Mouse (Mus musculus) embryonic facial prominence, embryonic 13.5 days (tissue): Measurements from ENCODE around the gene Asgr1. TPM values are rescaled to one million over a fixed set of nuclear protein-coding genes. Genes with fewer than 3 reads are reported as not detected.
"Not testable (repeated sequence)": the region's sequence is repeated elsewhere in the genome, so short reads cannot be mapped to it uniquely, and the experiment has no call there.

Experiments
- ATAC-seq: fragments of 200-750 bp; cut with Nextera tagmentation; 2 replicates; pipeline ENCODE4 v1.8.0; 2017; ENCODE audit warnings: low read depth; ENCODE audit not compliant: insufficient number of reproducible peaks, insufficient read depth, low FRiP score, low TSS enrichment
- H3K27ac ChIP-seq: fragments of 300-500 bp; sonication (generic); 2 replicates; pipeline ENCODE4 v1.5.1; 2015; ENCODE audit warnings: moderate library complexity, mild to moderate bottlenecking, inconsistent platforms
- H3K27me3 ChIP-seq: fragments of 300-500 bp; sonication (generic); 2 replicates; pipeline ENCODE4 v1.6.1; 2015; ENCODE audit warnings: mild to moderate bottlenecking, inconsistent platforms
- H3K36me3 ChIP-seq: fragments of 300-500 bp; sonication (generic); 2 replicates; pipeline ENCODE4 v1.6.1; 2015; ENCODE audit warnings: mild to moderate bottlenecking, inconsistent platforms
- H3K4me1 ChIP-seq: fragments of 300-500 bp; sonication (generic); 2 replicates; pipeline ENCODE4 v1.6.1; 2015; ENCODE audit warnings: inconsistent platforms
- H3K4me2 ChIP-seq: fragments of 300-500 bp; sonication (generic); 2 replicates; pipeline ENCODE4 v1.6.1; 2015; ENCODE audit warnings: moderate library complexity, mild to moderate bottlenecking, inconsistent platforms
- H3K4me3 ChIP-seq: fragments of 300-500 bp; sonication (generic); 2 replicates; pipeline ENCODE4 v1.5.1; 2015; ENCODE audit warnings: mild to moderate bottlenecking, inconsistent platforms
- H3K9ac ChIP-seq: fragments of 300-500 bp; sonication (generic); 2 replicates; pipeline ENCODE4 v1.6.1; 2015; ENCODE audit warnings: mild to moderate bottlenecking, inconsistent platforms
- H3K9me3 ChIP-seq: fragments of 300-500 bp; sonication (generic); 2 replicates; pipeline ENCODE4 v1.6.1; 2016; ENCODE audit warnings: inconsistent platforms
- WGBS: fragments of 180-500 bp; shearing (Covaris S2); methylation state at CpG from one replicate; pipeline ENCODE4 v1.1.7; 2015; ENCODE audit warnings: mixed read lengths; 5-methylcytosine and 5-hydroxymethylcytosine counted together
- polyA plus RNA-seq: library from polyadenylated mRNA; unstranded; fragments of >200 nt; fragmentation: Nextera tagmentation; extraction: Ambion mirVana; gene quantifications from 2 replicates; pipeline ENCODE4 v1.2.1, GENCODE M21; 2015

Asgr1 gene
- polyA plus RNA-seq, 1 experiment from 2014 or later, result 0.24 TPM

GRCm38 (mm10) chr11:70045435-70045834, 8.4 kb upstream of the Asgr1 start:
- 19% methylated on average over 9 of the region's 9 CpGs for WGBS
- Histone ChIP-seq H3K27me3 (no peaks in the 10 kb centered on the region), H3K9ac (no peak overlapping the region), H3K36me3 (peaks cover 48% of the 10 kb centered on the region), H3K4me2 (no peak overlapping the region), H3K9me3 (no peaks in the 10 kb centered on the region), H3K27ac (peak overlapping the region; percentile 4; the same call in 1 of the 2 replicates), H3K4me1 (0 out of 2 replicates have a peak, but pooled peaks cover 3% of the 10 kb centered on the region), H3K4me3 (no peak overlapping the region)
- no peak for ATAC-seq

- 40% methylated on average over 6 of the region's 6 CpGs for WGBS
- Histone ChIP-seq H3K27ac (no peak overlapping the region), H3K9me3 (no peaks in the 10 kb centered on the region), H3K4me1 (0 out of 2 replicates have a peak, but pooled peaks cover 3% of the 10 kb centered on the region), H3K36me3 (peaks cover 11% of the 10 kb centered on the region), H3K27me3 (no peaks in the 10 kb centered on the region), H3K9ac (no peak overlapping the region), H3K4me3 (no peak overlapping the region), H3K4me2 (no peak overlapping the region)
- no peak for ATAC-seq
Observed at GRCm38 (mm10) chr11:70049366-70049765, 4.5 kb upstream of the Asgr1 start.

GRCm38 (mm10) chr11:70049816-70050215, 4.1 kb upstream of the Asgr1 start:
- ATAC-seq, result no peak
- Histone ChIP-seq H3K4me3 (no peak overlapping the region), H3K27me3 (no peaks in the 10 kb centered on the region), H3K9ac (no peak overlapping the region), H3K27ac (no peak overlapping the region), H3K4me2 (no peak overlapping the region), H3K36me3 (peaks cover 7% of the 10 kb centered on the region), H3K4me1 (0 out of 2 replicates have a peak, but pooled peaks cover 2% of the 10 kb centered on the region), H3K9me3 (no peaks in the 10 kb centered on the region)
- 57% methylated on average over 10 of the region's 10 CpGs for WGBS

- ATAC-seq, result no peak
- Histone ChIP-seq H3K4me1 (0 out of 2 replicates have a peak, but pooled peaks cover 8% of the 10 kb centered on the region), H3K27me3 (no peaks in the 10 kb centered on the region), H3K4me2 (no peak overlapping the region), H3K9ac (no peak overlapping the region), H3K9me3 (no peaks in the 10 kb centered on the region), H3K4me3 (no peak overlapping the region), H3K36me3 (no peaks in the 10 kb centered on the region), H3K27ac (0 out of 2 replicates have a peak overlapping the region, but pooled peaks have one; percentile 16)
- 71% methylated on average over 7 of the region's 7 CpGs for WGBS
Observed at GRCm38 (mm10) chr11:70053156-70053555, 729 bp upstream of the Asgr1 start.

GRCm38 (mm10) chr11:70055618-70056214, 1.8 kb downstream of the Asgr1 start:
- H3K27ac ChIP-seq, result no peak overlapping the region
- no peaks in the 10 kb centered on the region for H3K36me3 ChIP-seq
- no peaks in the 10 kb centered on the region for H3K9me3 ChIP-seq
- H3K9ac ChIP-seq, result no peak overlapping the region
- H3K27me3 ChIP-seq, result no peaks in the 10 kb centered on the region
- 0 out of 2 replicates have a peak, but pooled peaks cover 8% of the 10 kb centered on the region for H3K4me1 ChIP-seq
- peak overlapping the region; percentile 42 for H3K4me2 ChIP-seq
- peak; percentile 21; the same call in 1 of the 2 replicates for ATAC-seq
- no peak overlapping the region for H3K4me3 ChIP-seq
- 27% methylated on average over 18 of the region's 18 CpGs for WGBS

- no peaks in the 10 kb centered on the region for H3K9me3 ChIP-seq
- 0 out of 2 replicates have a peak, but pooled peaks cover 8% of the 10 kb centered on the region for H3K4me1 ChIP-seq
- no peaks in the 10 kb centered on the region for H3K36me3 ChIP-seq
- H3K4me2 ChIP-seq, result no peak overlapping the region
- no peak overlapping the region for H3K4me3 ChIP-seq
- ATAC-seq, result no peak
- no peak overlapping the region for H3K27ac ChIP-seq
- H3K27me3 ChIP-seq, result no peaks in the 10 kb centered on the region
- no peak overlapping the region for H3K9ac ChIP-seq
- 81% methylated on average over 9 of the region's 9 CpGs for WGBS
Observed at GRCm38 (mm10) chr11:70057805-70058204, 3.9 kb downstream of the Asgr1 start.

- no peak for ATAC-seq
- Histone ChIP-seq H3K27me3 (no peaks in the 10 kb centered on the region), H3K9me3 (no peaks in the 10 kb centered on the region), H3K4me1 (0 out of 2 replicates have a peak, but pooled peaks cover 8% of the 10 kb centered on the region), H3K4me3 (no peak overlapping the region), H3K36me3 (no peaks in the 10 kb centered on the region), H3K9ac (no peak overlapping the region), H3K4me2 (no peak overlapping the region), H3K27ac (no peak overlapping the region)
- 55% methylated on average over 6 of the region's 6 CpGs for WGBS
Observed at GRCm38 (mm10) chr11:70059930-70060329, 6.0 kb downstream of the Asgr1 start.

GRCm38 (mm10) chr11:70063053-70063452, 9.2 kb downstream of the Asgr1 start:
- no peak for ATAC-seq

GRCm38 (mm10) chr11:70066701-70067100, 12.8 kb downstream of the Asgr1 start:
- H3K9ac ChIP-seq, result no peak overlapping the region
- no peak overlapping the region for H3K4me3 ChIP-seq
- no peak for ATAC-seq
- no peaks in the 10 kb centered on the region for H3K4me1 ChIP-seq
- no peaks in the 10 kb centered on the region for H3K27me3 ChIP-seq
- WGBS, result 82% methylated on average over 4 of the region's 4 CpGs
- H3K9me3 ChIP-seq, result no peaks in the 10 kb centered on the region
- H3K4me2 ChIP-seq, result no peak overlapping the region
- no peak overlapping the region for H3K27ac ChIP-seq
- H3K36me3 ChIP-seq, result no peaks in the 10 kb centered on the region

More at GRCm38 (mm10) chr11:70063053-70063452, 9.2 kb downstream of the Asgr1 start:
- H3K36me3 ChIP-seq, result no peaks in the 10 kb centered on the region
- no peaks in the 10 kb centered on the region for H3K9me3 ChIP-seq
- no peaks in the 10 kb centered on the region for H3K27me3 ChIP-seq
- no peak overlapping the region for H3K4me3 ChIP-seq
- no peak overlapping the region for H3K27ac ChIP-seq
- H3K4me1 ChIP-seq, result no peaks in the 10 kb centered on the region
- H3K9ac ChIP-seq, result no peak overlapping the region
- WGBS, result 65% methylated on average over 3 of the region's 3 CpGs
- H3K4me2 ChIP-seq, result no peak overlapping the region

GRCm38 (mm10) chr11:70068245-70068644, 14.4 kb downstream of the Asgr1 start:
- H3K4me3 ChIP-seq, result no peak overlapping the region
- no peak overlapping the region for H3K27ac ChIP-seq
- ATAC-seq, result no peak
- H3K36me3 ChIP-seq, result no peaks in the 10 kb centered on the region
- H3K9ac ChIP-seq, result no peak overlapping the region
- H3K4me1 ChIP-seq, result no peaks in the 10 kb centered on the region
- WGBS, result 39% methylated on average over 3 of the region's 3 CpGs
- no peaks in the 10 kb centered on the region for H3K9me3 ChIP-seq
- no peaks in the 10 kb centered on the region for H3K27me3 ChIP-seq
- no peak overlapping the region for H3K4me2 ChIP-seq

- WGBS, result 63% methylated on average over 6 of the region's 6 CpGs
- H3K27ac ChIP-seq, result no peak overlapping the region
- no peak for ATAC-seq
- H3K4me1 ChIP-seq, result peaks cover 3% of the 10 kb centered on the region; the same call in 1 of the 2 replicates
- H3K27me3 ChIP-seq, result 0 out of 2 replicates have a peak, but pooled peaks cover 4% of the 10 kb centered on the region
- H3K9ac ChIP-seq, result no peak overlapping the region
- no peaks in the 10 kb centered on the region for H3K36me3 ChIP-seq
- no peaks in the 10 kb centered on the region for H3K9me3 ChIP-seq
- no peak overlapping the region for H3K4me3 ChIP-seq
- H3K4me2 ChIP-seq, result no peak overlapping the region
Observed at GRCm38 (mm10) chr11:70070057-70070456, 16.2 kb downstream of the Asgr1 start.

- 77% methylated on average over 3 of the region's 3 CpGs for WGBS
- H3K4me3 ChIP-seq, H3K36me3 ChIP-seq, H3K27ac ChIP-seq, H3K9me3 ChIP-seq, H3K4me1 ChIP-seq, H3K4me2 ChIP-seq, H3K9ac ChIP-seq, H3K27me3 ChIP-seq, ATAC-seq: not testable (repeated sequence)
Observed at GRCm38 (mm10) chr11:70070603-70071002, 16.7 kb downstream of the Asgr1 start.
